In genomic region chr4:58552731-58553630, GRCm38 (mm10) we compare ENCODE assay signal across 8 mouse cellular contexts. TPM values are rescaled to one million over a fixed set of nuclear protein-coding genes. Genes with fewer than 3 reads are reported as not detected.
A peak's percentile ranks its signal among the peaks of the same experiment; 100 is the strongest.
DNase-seq lines count a peak whose midpoint lies in the region; ATAC-seq lines count a peak whose summit lies in the region.

No protein-coding gene starts in this region.

- intact Hi-C loops in heart, postnatal 36 days (cut with DNase I), result loop anchor here (2.0 to 5.0 kb wide), 3 partner anchors 136 to 282 kb away; no protein-coding TSS in a partner anchor

- H3K36me3 ChIP-seq in forebrain, embryonic 16.5 days (ENCODE audit: control insufficient read depth, insufficient read depth), result no peaks in the 10 kb centered on the region

- peak overlapping the region; percentile 67 for H3K4me3 ChIP-seq in forebrain, embryonic 16.5 days (replicated peaks; ENCODE audit: low read length)

- no peaks in the 10 kb centered on the region for H3K27me3 ChIP-seq in forebrain, embryonic 16.5 days (replicated peaks; ENCODE audit: control insufficient read depth, insufficient read depth, low read length)

- no peak overlapping the region for H3K27ac ChIP-seq in forebrain, embryonic 16.5 days (ENCODE audit: low read length)

- H3K4me2 ChIP-seq in forebrain, embryonic 16.5 days (ENCODE audit: low read length), result peak overlapping the region; percentile 87

- peak; percentile 92 for ATAC-seq in forebrain, embryonic 16.5 days

- under 1% methylated on average over 71 of the region's 71 CpGs for WGBS in forebrain, embryonic 16.5 days

- H3K9me3 ChIP-seq in forebrain, embryonic 16.5 days (ENCODE audit: control insufficient read depth, low read length), result no peaks in the 10 kb centered on the region

- peaks cover 5% of the 10 kb centered on the region; the same call in 1 of the 2 replicates for H3K4me1 ChIP-seq in forebrain, embryonic 16.5 days (replicated peaks; ENCODE audit: control insufficient read depth, insufficient read depth, low read length)

- peak; percentile 69 for DNase-seq in ES-CJ7 (ENCODE audit: low read depth, low spot score)
- peak; percentile 3 for DNase-seq in cerebellum, adult 11 months
- peak; percentile 73 to 81 for DNase-seq in heart, postnatal 36 days
- peak; percentile 52 to 67 for DNase-seq in layer of hippocampus, postnatal 10 days (ENCODE audit: low spot score in 2 of 2)
- DNase-seq in lung, postnatal 14 days, result peak; percentile 73
- peak; percentile 89 for DNase-seq in retina, postnatal 1 day
- peak; percentile 76 to 79 for DNase-seq in urinary bladder, adult 18-20 months (ENCODE audit: low spot score in 2 of 2)

- H3K9ac ChIP-seq in forebrain, embryonic 16.5 days (replicated peaks; ENCODE audit: low read depth, low read length), result peak overlapping the region; percentile 61

RNA-seq across cellular contexts. Expression of gene Lpar1, which starts 0.7 kb away (rescaled TPM):
- polyA plus RNA-seq in forebrain, embryonic 16.5 days (2015; fragmentation: Nextera tagmentation; extraction: Ambion mirVana), result 28.7 and 38.3 TPM in 2 replicates
- total RNA-seq in heart, postnatal 36 days (2021), result 10 to 100 TPM in 1 of 2 experiments, 1 to 10 TPM in 1; 9.4 to 10.9 TPM
- total RNA-seq in layer of hippocampus, postnatal 10 days (2021), result 1 to 10 TPM; 8.0 to 9.9 TPM

Comparison
In these comparisons a context has a peak if more than half of its experiments do, and no peak if none do; other contexts are left out.
1. DNase-seq: peak in every context shown above with its lines; median percentile 89 in retina, postnatal 1 day; 78 in urinary bladder, adult 18-20 months; 77 in heart, postnatal 36 days; 73 in lung, postnatal 14 days; 69 in ES-CJ7; 60 in layer of hippocampus, postnatal 10 days; 3 in cerebellum, adult 11 months.